Mouse (Mus musculus): ENCODE results near the gene Cenpf. TPM values are rescaled to one million over a fixed set of nuclear protein-coding genes. Genes with fewer than 3 reads are reported as not detected.

Cenpf gene
- polyA plus RNA-seq, 1 experiment from 2014 or later: 47.0 TPM

- Histone ChIP-seq H3K27me3 (replicated peaks; ENCODE audit: control insufficient read depth, insufficient read depth, low read length) (no peaks in the 10 kb centered on the region), H3K9ac (ENCODE audit: low read depth, low read length) (no peak overlapping the region), H3K9me3 (ENCODE audit: control insufficient read depth, low read length) (no peaks in the 10 kb centered on the region), H3K27ac (ENCODE audit: low read depth, low read length) (no peak overlapping the region), H3K4me3 (ENCODE audit: low read depth, low read length) (no peak overlapping the region), H3K4me1 (replicated peaks; ENCODE audit: control insufficient read depth, insufficient read depth, low read length) (no peaks in the 10 kb centered on the region), H3K36me3 (ENCODE audit: control insufficient read depth, insufficient read depth, low read length) (no peaks in the 10 kb centered on the region), H3K4me2 (no peak overlapping the region)
- no peak for ATAC-seq (replicated peaks; ENCODE audit: low FRiP score)
- 68% methylated on average over 5 of the region's 5 CpGs for WGBS
- no peak for DNase-seq (ENCODE audit: low spot score)
Measured at GRCm38 (mm10) chr1:189718600-189718999, 30.7 kb upstream of the Cenpf start.

- Histone ChIP-seq H3K4me3 (ENCODE audit: low read depth, low read length) (no peak overlapping the region), H3K9me3 (ENCODE audit: control insufficient read depth, low read length) (no peaks in the 10 kb centered on the region), H3K4me2 (no peak overlapping the region), H3K27ac (ENCODE audit: low read depth, low read length) (no peak overlapping the region), H3K9ac (ENCODE audit: low read depth, low read length) (no peak overlapping the region), H3K27me3 (replicated peaks; ENCODE audit: control insufficient read depth, insufficient read depth, low read length) (no peaks in the 10 kb centered on the region), H3K36me3 (ENCODE audit: control insufficient read depth, insufficient read depth, low read length) (no peaks in the 10 kb centered on the region), H3K4me1 (replicated peaks; ENCODE audit: control insufficient read depth, insufficient read depth, low read length) (no peaks in the 10 kb centered on the region)
- 78% methylated on average over 11 of the region's 11 CpGs for WGBS
- ATAC-seq (replicated peaks; ENCODE audit: low FRiP score) (no peak), DNase-seq (ENCODE audit: low spot score) (no peak)
Measured at GRCm38 (mm10) chr1:189717546-189717945, 29.7 kb upstream of the Cenpf start.

GRCm38 (mm10) chr1:189715915-189716797 is 28.3 kb upstream of the Cenpf start:
- no peaks in the 10 kb centered on the region for H3K4me1 ChIP-seq (replicated peaks; ENCODE audit: control insufficient read depth, insufficient read depth, low read length)
- no peak overlapping the region for H3K9ac ChIP-seq (ENCODE audit: low read depth, low read length)
- no peaks in the 10 kb centered on the region for H3K27me3 ChIP-seq (replicated peaks; ENCODE audit: control insufficient read depth, insufficient read depth, low read length)
- no peak overlapping the region for H3K27ac ChIP-seq (ENCODE audit: low read depth, low read length)
- no peaks in the 10 kb centered on the region for H3K36me3 ChIP-seq (ENCODE audit: control insufficient read depth, insufficient read depth, low read length)
- no peak overlapping the region for H3K4me3 ChIP-seq (ENCODE audit: low read depth, low read length)
- H3K9me3 ChIP-seq (ENCODE audit: control insufficient read depth, low read length): no peaks in the 10 kb centered on the region
- 47% methylated on average over 19 of the region's 19 CpGs for WGBS
- DNase-seq (ENCODE audit: low spot score) (no peak), ATAC-seq (replicated peaks; ENCODE audit: low FRiP score) (no peak)
- no peak overlapping the region for H3K4me2 ChIP-seq

- H3K27me3 ChIP-seq (replicated peaks; ENCODE audit: control insufficient read depth, insufficient read depth, low read length): no peaks in the 10 kb centered on the region
- no peak overlapping the region for H3K4me2 ChIP-seq
- no peaks in the 10 kb centered on the region for H3K9me3 ChIP-seq (ENCODE audit: control insufficient read depth, low read length)
- WGBS: 78% methylated on average over 8 of the region's 8 CpGs
- no peaks in the 10 kb centered on the region for H3K36me3 ChIP-seq (ENCODE audit: control insufficient read depth, insufficient read depth, low read length)
- H3K4me3 ChIP-seq (ENCODE audit: low read depth, low read length): no peak overlapping the region
- ATAC-seq (replicated peaks; ENCODE audit: low FRiP score) (no peak), DNase-seq (ENCODE audit: low spot score) (no peak)
- no peak overlapping the region for H3K9ac ChIP-seq (ENCODE audit: low read depth, low read length)
- H3K27ac ChIP-seq (ENCODE audit: low read depth, low read length): no peak overlapping the region
- no peaks in the 10 kb centered on the region for H3K4me1 ChIP-seq (replicated peaks; ENCODE audit: control insufficient read depth, insufficient read depth, low read length)
Measured at GRCm38 (mm10) chr1:189709001-189709400, 21.1 kb upstream of the Cenpf start.

- WGBS: 54% methylated on average over 5 of the region's 5 CpGs
- H3K36me3 ChIP-seq (ENCODE audit: control insufficient read depth, insufficient read depth, low read length): no peaks in the 10 kb centered on the region
- ATAC-seq (replicated peaks; ENCODE audit: low FRiP score) (no peak), DNase-seq (ENCODE audit: low spot score) (no peak)
- H3K4me2 ChIP-seq: no peak overlapping the region
- H3K4me1 ChIP-seq (replicated peaks; ENCODE audit: control insufficient read depth, insufficient read depth, low read length): no peaks in the 10 kb centered on the region
- H3K9me3 ChIP-seq (ENCODE audit: control insufficient read depth, low read length): no peaks in the 10 kb centered on the region
- H3K4me3 ChIP-seq (ENCODE audit: low read depth, low read length): no peak overlapping the region
- H3K27ac ChIP-seq (ENCODE audit: low read depth, low read length): no peak overlapping the region
- no peaks in the 10 kb centered on the region for H3K27me3 ChIP-seq (replicated peaks; ENCODE audit: control insufficient read depth, insufficient read depth, low read length)
- H3K9ac ChIP-seq (ENCODE audit: low read depth, low read length): no peak overlapping the region
Measured at GRCm38 (mm10) chr1:189707419-189707818, 19.5 kb upstream of the Cenpf start.

- Histone ChIP-seq H3K4me3 (ENCODE audit: low read depth, low read length) (no peak overlapping the region), H3K4me1 (replicated peaks; ENCODE audit: control insufficient read depth, insufficient read depth, low read length) (no peaks in the 10 kb centered on the region), H3K27me3 (replicated peaks; ENCODE audit: control insufficient read depth, insufficient read depth, low read length) (no peaks in the 10 kb centered on the region), H3K9ac (ENCODE audit: low read depth, low read length) (no peak overlapping the region), H3K4me2 (no peak overlapping the region), H3K27ac (ENCODE audit: low read depth, low read length) (no peak overlapping the region), H3K36me3 (ENCODE audit: control insufficient read depth, insufficient read depth, low read length) (no peaks in the 10 kb centered on the region), H3K9me3 (ENCODE audit: control insufficient read depth, low read length) (no peaks in the 10 kb centered on the region)
- ATAC-seq (replicated peaks; ENCODE audit: low FRiP score) (no peak), DNase-seq (ENCODE audit: low spot score) (no peak)
Measured at GRCm38 (mm10) chr1:189707014-189707413, 19.1 kb upstream of the Cenpf start.

GRCm38 (mm10) chr1:189706040-189706645 is 18.3 kb upstream of the Cenpf start:
- no peak overlapping the region for H3K9ac ChIP-seq (ENCODE audit: low read depth, low read length)
- no peak overlapping the region for H3K4me3 ChIP-seq (ENCODE audit: low read depth, low read length)
- no peaks in the 10 kb centered on the region for H3K36me3 ChIP-seq (ENCODE audit: control insufficient read depth, insufficient read depth, low read length)
- no peak overlapping the region for H3K4me2 ChIP-seq
- ATAC-seq (replicated peaks; ENCODE audit: low FRiP score) (no peak), DNase-seq (ENCODE audit: low spot score) (no peak)
- no peaks in the 10 kb centered on the region for H3K9me3 ChIP-seq (ENCODE audit: control insufficient read depth, low read length)
- H3K27ac ChIP-seq (ENCODE audit: low read depth, low read length): no peak overlapping the region
- no peaks in the 10 kb centered on the region for H3K4me1 ChIP-seq (replicated peaks; ENCODE audit: control insufficient read depth, insufficient read depth, low read length)
- no peaks in the 10 kb centered on the region for H3K27me3 ChIP-seq (replicated peaks; ENCODE audit: control insufficient read depth, insufficient read depth, low read length)
- 72% methylated on average over 12 of the region's 12 CpGs for WGBS

GRCm38 (mm10) chr1:189703591-189703990 is 15.7 kb upstream of the Cenpf start:
- Histone ChIP-seq H3K27ac (ENCODE audit: low read depth, low read length) (no peak overlapping the region), H3K4me2 (no peak overlapping the region), H3K9me3 (ENCODE audit: control insufficient read depth, low read length) (no peaks in the 10 kb centered on the region), H3K36me3 (ENCODE audit: control insufficient read depth, insufficient read depth, low read length) (no peaks in the 10 kb centered on the region), H3K4me1 (replicated peaks; ENCODE audit: control insufficient read depth, insufficient read depth, low read length) (no peaks in the 10 kb centered on the region), H3K27me3 (replicated peaks; ENCODE audit: control insufficient read depth, insufficient read depth, low read length) (no peaks in the 10 kb centered on the region), H3K9ac (ENCODE audit: low read depth, low read length) (no peak overlapping the region), H3K4me3 (ENCODE audit: low read depth, low read length) (no peak overlapping the region)
- WGBS: 74% methylated on average over 7 of the region's 7 CpGs
- ATAC-seq (replicated peaks; ENCODE audit: low FRiP score) (no peak), DNase-seq (ENCODE audit: low spot score) (no peak)

GRCm38 (mm10) chr1:189703156-189703555 is 15.3 kb upstream of the Cenpf start:
- Histone ChIP-seq H3K4me3 (ENCODE audit: low read depth, low read length) (no peak overlapping the region), H3K27me3 (replicated peaks; ENCODE audit: control insufficient read depth, insufficient read depth, low read length) (no peaks in the 10 kb centered on the region), H3K9ac (ENCODE audit: low read depth, low read length) (no peak overlapping the region), H3K4me2 (no peak overlapping the region), H3K9me3 (ENCODE audit: control insufficient read depth, low read length) (no peaks in the 10 kb centered on the region), H3K4me1 (replicated peaks; ENCODE audit: control insufficient read depth, insufficient read depth, low read length) (no peaks in the 10 kb centered on the region), H3K36me3 (ENCODE audit: control insufficient read depth, insufficient read depth, low read length) (no peaks in the 10 kb centered on the region), H3K27ac (ENCODE audit: low read depth, low read length) (no peak overlapping the region)
- no peak for ATAC-seq (replicated peaks; ENCODE audit: low FRiP score)
- 56% methylated on average over 7 of the region's 7 CpGs for WGBS
- no peak for DNase-seq (ENCODE audit: low spot score)

Data from liver, embryonic 11.5 days (tissue).